Mouse (Mus musculus) heart, postnatal 0 days (tissue): Measurements from ENCODE around the gene Cited2. TPM values are rescaled to one million over a fixed set of nuclear protein-coding genes. Genes with fewer than 3 reads are reported as not detected.

ENCODE experiments used
- ATAC-seq: fragments of 200-750 bp; cut with Nextera tagmentation; 2 replicates; pipeline ENCODE4 v1.8.0; 2017; ENCODE audit warnings: low read depth, moderate number of reproducible peaks, moderate library complexity; ENCODE audit not compliant: insufficient read depth
- DNase-seq: peaks from one replicate; pipeline ENCODE4 v3.0.0-alpha.2; 2016; ENCODE audit warnings: low spot score
- H3K27ac ChIP-seq: fragments of 300-500 bp; sonication (generic); 2 replicates; pipeline ENCODE4 v1.5.1; 2014; ENCODE audit warnings: low read depth, mild to moderate bottlenecking
- H3K27me3 ChIP-seq: fragments of 300-500 bp; sonication (generic); 2 replicates; pipeline ENCODE4 v1.6.1; 2014; ENCODE audit warnings: low read length, mixed read lengths; ENCODE audit not compliant: control insufficient read depth, insufficient read depth
- H3K36me3 ChIP-seq: fragments of 300-500 bp; sonication (generic); replicated peaks from 2 replicates; pipeline ENCODE4 v1.6.1; 2014; ENCODE audit warnings: low read length, mixed read lengths; ENCODE audit not compliant: control insufficient read depth, insufficient read depth
- H3K4me1 ChIP-seq: fragments of 300-500 bp; sonication (generic); 2 replicates; pipeline ENCODE4 v1.6.1; 2014; ENCODE audit warnings: antibody characterized with exemption; ENCODE audit not compliant: control insufficient read depth, insufficient read depth
- H3K4me2 ChIP-seq: fragments of 300-500 bp; sonication (generic); 2 replicates; pipeline ENCODE4 v1.6.1; 2014; ENCODE audit warnings: low read depth, mild to moderate bottlenecking, low read length, moderate library complexity
- H3K4me3 ChIP-seq: fragments of 300-500 bp; sonication (generic); 2 replicates; pipeline ENCODE4 v1.5.1; 2014; ENCODE audit warnings: low read depth, low read length
- H3K9ac ChIP-seq: fragments of 300-500 bp; sonication (generic); replicated peaks from 2 replicates; pipeline ENCODE4 v1.6.1; 2014; ENCODE audit warnings: low read depth, low read length, mixed read lengths
- H3K9me3 ChIP-seq: fragments of 300-500 bp; sonication (generic); replicated peaks from 2 replicates; pipeline ENCODE4 v1.6.1; 2016; ENCODE audit warnings: low read length; ENCODE audit not compliant: control insufficient read depth
- CTCF ChIP-seq: IDR thresholded peaks from 2 replicates; pipeline ENCODE4 v1.5.1; 2016; ENCODE audit warnings: antibody characterized with exemption, control low read depth, low read depth
- EP300 ChIP-seq: IDR thresholded peaks from 2 replicates; pipeline ENCODE4 v1.6.1; 2016; ENCODE audit warnings: antibody characterized with exemption, low read depth
- WGBS: fragments of 180-500 bp; shearing (Covaris S2); extraction: QIAGEN DNeasy Blood & Tissue Kit; methylation state at CpG from one replicate; pipeline ENCODE4 v1.1.7; 2014; 5-methylcytosine and 5-hydroxymethylcytosine counted together
- polyA plus RNA-seq: library from polyadenylated mRNA; unstranded; fragments of >200 nt; fragmentation: Nextera tagmentation; extraction: Ambion mirVana; gene quantifications from 2 replicates; pipeline ENCODE4 v1.2.1, GENCODE M21; 2015
- total RNA-seq: library from RNA; depleted of rRNA; stranded (reverse); fragments of >200 nt; gene quantifications from 2 replicates; pipeline ENCODE4 v1.2.3, GENCODE M21; 2014; ENCODE audit warnings: low replicate concordance

Cited2 gene
- total and polyA plus RNA-seq, 2 experiments from 2014 or later, result 15.8 to 57.6 TPM

GRCm38 (mm10) chr10:17680432-17681382 is 42.3 kb upstream of the Cited2 start:
- Histone ChIP-seq H3K4me2 (no peak overlapping the region), H3K9me3 (no peaks in the 10 kb centered on the region), H3K4me3 (no peak overlapping the region), H3K9ac (no peak overlapping the region), H3K27me3 (no peaks in the 10 kb centered on the region), H3K4me1 (no peaks in the 10 kb centered on the region), H3K27ac (no peak overlapping the region), H3K36me3 (no peaks in the 10 kb centered on the region)
- no peak for ATAC-seq
- DNase-seq, result no peak
- 56% methylated on average over 8 of the region's 8 CpGs for WGBS
- TF ChIP-seq EP300 (no peak), CTCF (no peak)

- H3K4me3 ChIP-seq, result no peak overlapping the region
- no peaks in the 10 kb centered on the region for H3K4me1 ChIP-seq
- TF ChIP-seq CTCF, result no peak
- no peak for TF ChIP-seq EP300
- H3K36me3 ChIP-seq, result no peaks in the 10 kb centered on the region
- WGBS, result 80% methylated on average over 2 of the region's 2 CpGs
- H3K4me2 ChIP-seq, result no peak overlapping the region
- ATAC-seq, result no peak
- no peaks in the 10 kb centered on the region for H3K9me3 ChIP-seq
- H3K27ac ChIP-seq, result no peak overlapping the region
- H3K9ac ChIP-seq, result no peak overlapping the region
- no peak for DNase-seq
- no peaks in the 10 kb centered on the region for H3K27me3 ChIP-seq
Measured at GRCm38 (mm10) chr10:17681386-17681785, 41.6 kb upstream of the Cited2 start.

GRCm38 (mm10) chr10:17683852-17684428 is 39.1 kb upstream of the Cited2 start:
- Histone ChIP-seq H3K4me1 (no peaks in the 10 kb centered on the region), H3K27me3 (no peaks in the 10 kb centered on the region), H3K9me3 (no peaks in the 10 kb centered on the region), H3K4me2 (no peak overlapping the region), H3K9ac (no peak overlapping the region), H3K4me3 (no peak overlapping the region), H3K27ac (no peak overlapping the region), H3K36me3 (no peaks in the 10 kb centered on the region)
- ATAC-seq (no peak), DNase-seq (no peak)
- WGBS, result 65% methylated on average over 6 of the region's 6 CpGs
- TF ChIP-seq EP300 (no peak), CTCF (no peak)

GRCm38 (mm10) chr10:17689806-17690205 is 33.2 kb upstream of the Cited2 start:
- no peak overlapping the region for H3K4me3 ChIP-seq
- DNase-seq, result no peak
- 16% methylated on average over 4 of the region's 4 CpGs for WGBS

GRCm38 (mm10) chr10:17691709-17692108 is 31.3 kb upstream of the Cited2 start:
- 71% methylated on average over 1 of the region's 1 CpGs for WGBS
- no peaks in the 10 kb centered on the region for H3K9me3 ChIP-seq

More at GRCm38 (mm10) chr10:17689806-17690205, 33.2 kb upstream of the Cited2 start:
- no peak overlapping the region for H3K4me2 ChIP-seq
- no peak overlapping the region for H3K27ac ChIP-seq
- H3K27me3 ChIP-seq, result no peaks in the 10 kb centered on the region
- H3K9ac ChIP-seq, result no peak overlapping the region
- ATAC-seq, result no peak
- H3K9me3 ChIP-seq, result no peaks in the 10 kb centered on the region
- TF ChIP-seq CTCF (no peak), EP300 (no peak)
- no peaks in the 10 kb centered on the region for H3K36me3 ChIP-seq
- H3K4me1 ChIP-seq, result no peaks in the 10 kb centered on the region

More at GRCm38 (mm10) chr10:17691709-17692108, 31.3 kb upstream of the Cited2 start:
- no peaks in the 10 kb centered on the region for H3K4me1 ChIP-seq
- no peak overlapping the region for H3K9ac ChIP-seq
- H3K27ac ChIP-seq, result no peak overlapping the region
- H3K27me3 ChIP-seq, result no peaks in the 10 kb centered on the region
- no peak overlapping the region for H3K4me2 ChIP-seq
- TF ChIP-seq EP300 (no peak), CTCF (no peak)
- DNase-seq, result no peak
- no peak overlapping the region for H3K4me3 ChIP-seq
- ATAC-seq, result no peak
- H3K36me3 ChIP-seq, result no peaks in the 10 kb centered on the region
